Mouse (Mus musculus): ENCODE data around the gene Sod1. TPM values are rescaled to one million over a fixed set of nuclear protein-coding genes. Genes with fewer than 3 reads are reported as not detected.
"Not testable (repeated sequence)": the region's sequence is repeated elsewhere in the genome, so short reads cannot be mapped to it uniquely, and the experiment has no call there.

The Sod1 gene
- polyA plus RNA-seq, 1 experiment, result 913 TPM

DNA sequence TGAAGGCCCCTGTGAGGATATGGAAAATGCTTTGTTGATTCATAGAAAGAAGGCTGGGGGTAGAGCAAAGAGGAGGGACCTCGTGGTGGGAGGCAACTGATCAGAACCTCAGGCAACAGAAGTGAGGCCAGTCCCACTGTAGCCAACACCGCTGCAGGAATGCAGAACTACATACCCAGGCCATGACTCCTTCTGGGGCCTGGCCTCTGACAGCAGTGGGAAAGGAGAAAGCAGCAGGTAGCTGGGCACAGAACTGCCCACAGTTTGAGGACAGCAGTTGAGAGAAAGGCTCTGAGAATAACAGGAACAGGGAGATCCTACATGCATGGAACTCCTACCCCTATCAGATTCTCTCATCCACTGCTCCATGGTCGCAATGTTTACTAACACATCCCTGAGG is 11.6 kb upstream of the Sod1 start:
- H3K4me3 ChIP-seq (replicated peaks), result no peak overlapping the region
- H3K4me1 ChIP-seq, result peaks cover 59% of the 10 kb centered on the region
- TF ChIP-seq GATA1 (IDR thresholded peaks at IDR 0.05; ENCODE audit: borderline replicate concordance, low read length), result no peak
- no peak for TF ChIP-seq FLI1 (IDR thresholded peaks at IDR 0.05; ENCODE audit: low read length)
- H3K9me3 ChIP-seq, result no peaks in the 10 kb centered on the region
- no peaks in the 10 kb centered on the region for H3K27me3 ChIP-seq (replicated peaks)
- H3K36me3 ChIP-seq (replicated peaks; ENCODE audit: low read length), result no peaks in the 10 kb centered on the region

DNA sequence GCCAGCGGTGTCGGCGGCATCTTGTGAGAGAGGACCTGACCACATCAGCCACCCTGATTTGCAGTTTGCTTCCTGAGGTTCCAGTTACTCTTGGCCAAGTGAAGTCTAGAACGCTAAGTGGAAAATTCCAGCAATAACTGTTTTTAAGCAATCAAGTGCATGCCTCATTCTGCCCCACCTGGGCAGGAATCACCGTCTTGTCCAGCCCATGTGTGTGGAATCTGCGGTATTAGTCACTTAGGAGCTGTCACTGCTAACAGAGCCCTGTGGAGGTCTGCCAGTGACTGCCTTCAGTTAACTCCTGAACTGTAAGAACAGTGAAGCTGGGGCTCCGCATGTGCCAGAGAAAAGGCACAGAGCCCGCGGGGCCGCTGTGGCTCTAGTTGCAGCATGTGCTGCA is 9.8 kb upstream of the Sod1 start:
- no peaks in the 10 kb centered on the region for H3K36me3 ChIP-seq (replicated peaks; ENCODE audit: low read length)
- H3K4me1 ChIP-seq, result peaks cover 56% of the 10 kb centered on the region
- TF ChIP-seq GATA1 (IDR thresholded peaks at IDR 0.05; ENCODE audit: borderline replicate concordance, low read length) (no peak), FLI1 (IDR thresholded peaks at IDR 0.05; ENCODE audit: low read length) (no peak)
- H3K4me3 ChIP-seq (replicated peaks), result no peak overlapping the region
- H3K9me3 ChIP-seq, result no peaks in the 10 kb centered on the region
- H3K27me3 ChIP-seq (replicated peaks), result no peaks in the 10 kb centered on the region

DNA sequence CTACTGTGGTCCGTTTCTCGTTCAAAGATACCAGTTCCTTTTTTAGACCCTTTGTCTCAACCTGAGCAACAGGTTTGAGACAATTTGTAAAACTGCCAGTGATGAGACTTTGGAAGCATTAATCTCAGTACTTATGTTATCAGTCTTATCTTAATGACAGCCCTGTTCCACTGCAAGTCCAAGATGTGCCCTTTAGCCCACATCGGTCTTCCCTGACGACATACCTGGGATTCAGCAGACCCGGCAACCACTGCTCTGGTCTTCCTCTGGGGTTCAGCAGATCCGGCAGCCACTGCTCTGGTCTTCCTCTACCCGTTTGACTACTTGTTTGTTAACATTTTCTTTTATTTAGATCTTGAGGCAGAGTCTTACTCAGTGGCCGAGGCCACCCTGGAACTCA is 8.8 kb upstream of the Sod1 start:
- Histone ChIP-seq H3K36me3 (replicated peaks; ENCODE audit: low read length) (no peaks in the 10 kb centered on the region), H3K4me1 (peaks cover 59% of the 10 kb centered on the region), H3K9me3 (no peaks in the 10 kb centered on the region), H3K27me3 (replicated peaks) (no peaks in the 10 kb centered on the region), H3K4me3 (replicated peaks) (no peak overlapping the region)
- TF ChIP-seq FLI1 (IDR thresholded peaks at IDR 0.05; ENCODE audit: low read length), result no peak
- no peak for TF ChIP-seq GATA1 (IDR thresholded peaks at IDR 0.05; ENCODE audit: borderline replicate concordance, low read length)

DNA sequence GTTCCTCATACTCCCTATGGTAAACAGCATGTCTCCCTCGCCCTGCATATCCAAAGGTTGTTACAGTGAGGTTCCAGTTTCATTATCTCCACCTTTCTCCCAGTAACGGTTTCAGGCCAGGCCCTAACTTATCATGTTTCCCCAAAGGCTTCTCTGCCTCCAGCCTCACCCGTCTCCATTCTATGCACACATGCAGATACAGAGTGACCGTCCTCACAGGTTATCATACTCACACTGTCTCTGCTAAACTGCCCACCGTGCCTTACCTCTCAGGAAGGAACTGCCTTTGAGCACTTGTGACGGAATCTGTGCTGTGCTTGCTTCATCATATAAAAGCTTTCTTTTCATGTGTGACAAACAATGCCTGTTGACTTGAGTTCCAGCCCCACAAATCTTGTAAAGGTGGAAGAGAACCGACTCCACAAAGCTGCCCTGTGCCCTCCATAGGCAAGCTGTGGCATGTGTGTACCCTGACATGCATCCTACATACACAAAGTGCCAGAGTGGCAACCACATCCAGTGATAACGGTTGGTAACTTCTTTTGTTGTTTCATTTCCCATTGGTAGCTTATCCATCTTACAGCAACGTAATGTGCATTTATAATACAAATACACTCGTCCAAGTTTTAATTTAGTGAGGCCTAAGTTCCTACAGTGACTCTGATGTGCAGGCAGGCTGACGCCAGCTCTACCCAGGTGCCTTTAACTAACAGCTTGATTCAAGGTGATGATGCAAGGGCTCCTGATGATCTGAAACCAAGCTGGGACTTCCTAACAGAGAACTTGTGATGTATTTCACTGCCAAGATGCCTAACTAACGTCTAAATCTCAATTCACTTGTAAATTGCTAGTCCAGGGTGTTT is 6.8 kb upstream of the Sod1 start:
- Histone ChIP-seq H3K4me3 (replicated peaks) (peak overlapping the region; percentile 65), H3K36me3 (replicated peaks; ENCODE audit: low read length) (no peaks in the 10 kb centered on the region), H3K4me1 (peaks cover 63% of the 10 kb centered on the region), H3K27me3 (replicated peaks) (no peaks in the 10 kb centered on the region), H3K9me3 (no peaks in the 10 kb centered on the region)
- TF ChIP-seq FLI1 (IDR thresholded peaks at IDR 0.05; ENCODE audit: low read length) (no peak), GATA1 (IDR thresholded peaks at IDR 0.05; ENCODE audit: borderline replicate concordance, low read length) (no peak)

DNA sequence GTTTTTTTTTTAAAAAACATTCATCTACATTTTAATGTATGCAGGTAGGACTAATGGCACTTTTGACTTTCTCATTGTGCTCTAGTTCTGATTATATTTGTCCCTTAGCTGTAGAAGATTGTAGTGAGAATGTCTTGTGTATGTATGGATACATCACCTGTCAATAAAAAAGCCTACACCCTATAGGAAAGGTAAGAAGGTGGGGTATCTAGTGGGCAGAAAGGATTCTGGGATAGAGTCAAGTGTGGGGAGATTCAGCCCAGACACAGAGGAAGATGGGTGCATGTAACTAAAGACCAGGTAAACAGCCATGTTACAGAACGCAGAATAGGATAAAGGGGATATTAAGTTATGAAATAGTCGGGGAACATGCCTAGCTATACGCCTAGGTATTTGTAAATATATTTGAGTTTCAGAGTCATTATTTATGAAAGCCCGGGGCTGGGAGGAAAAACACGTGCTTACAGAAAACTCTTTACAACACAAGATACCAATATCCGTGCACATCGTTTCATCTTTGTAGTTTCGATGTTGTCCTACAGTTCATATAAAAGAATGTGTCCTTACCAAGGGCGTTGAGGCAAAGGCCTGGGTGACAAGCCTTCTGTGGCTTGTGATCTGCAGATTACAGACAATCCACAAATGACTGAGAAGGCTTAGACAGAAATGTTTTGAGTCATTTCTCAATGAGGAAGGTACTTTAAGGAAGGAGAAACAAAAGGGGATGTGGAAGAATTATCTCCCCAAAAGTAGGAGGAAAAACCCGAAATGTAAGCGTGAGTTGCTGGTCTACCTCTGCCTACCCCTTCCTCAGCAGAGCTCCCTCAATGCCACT is 5.6 kb upstream of the Sod1 start:
- TF ChIP-seq GATA1 (IDR thresholded peaks at IDR 0.05; ENCODE audit: borderline replicate concordance, low read length) (no peak), FLI1 (IDR thresholded peaks at IDR 0.05; ENCODE audit: low read length) (no peak)
- H3K4me3 ChIP-seq (replicated peaks), result no peak overlapping the region
- peaks cover 63% of the 10 kb centered on the region for H3K4me1 ChIP-seq

DNA sequence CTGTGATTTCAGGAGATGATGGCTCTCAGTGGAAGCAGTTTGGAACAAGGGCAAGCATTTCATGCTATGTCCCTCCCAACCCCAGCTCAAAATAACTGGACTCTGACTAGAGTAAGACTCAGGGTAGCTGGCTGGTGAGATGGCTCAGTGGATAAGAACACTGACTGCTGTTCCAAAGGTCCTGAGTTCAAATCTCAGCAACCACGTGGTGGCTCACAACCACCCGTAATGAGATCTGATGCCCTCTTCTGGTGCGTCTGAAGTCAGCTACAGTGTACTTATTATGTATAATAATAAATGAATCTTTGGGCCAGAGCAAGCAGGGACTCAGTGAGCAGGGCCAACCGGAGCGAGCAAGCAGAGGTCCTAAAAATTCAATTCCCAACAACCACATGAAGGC is 4.7 kb upstream of the Sod1 start:
- H3K4me1 ChIP-seq, result peaks cover 59% of the 10 kb centered on the region
- H3K4me3 ChIP-seq (replicated peaks); H3K27me3 ChIP-seq (replicated peaks); H3K36me3 ChIP-seq (replicated peaks; ENCODE audit: low read length); H3K9me3 ChIP-seq: not testable (repeated sequence)

More for the DNA sequence above, 5.6 kb upstream of the Sod1 start:
- Histone ChIP-seq H3K9me3 (no peaks in the 10 kb centered on the region), H3K27me3 (replicated peaks) (no peaks in the 10 kb centered on the region), H3K36me3 (replicated peaks; ENCODE audit: low read length) (no peaks in the 10 kb centered on the region)

DNA sequence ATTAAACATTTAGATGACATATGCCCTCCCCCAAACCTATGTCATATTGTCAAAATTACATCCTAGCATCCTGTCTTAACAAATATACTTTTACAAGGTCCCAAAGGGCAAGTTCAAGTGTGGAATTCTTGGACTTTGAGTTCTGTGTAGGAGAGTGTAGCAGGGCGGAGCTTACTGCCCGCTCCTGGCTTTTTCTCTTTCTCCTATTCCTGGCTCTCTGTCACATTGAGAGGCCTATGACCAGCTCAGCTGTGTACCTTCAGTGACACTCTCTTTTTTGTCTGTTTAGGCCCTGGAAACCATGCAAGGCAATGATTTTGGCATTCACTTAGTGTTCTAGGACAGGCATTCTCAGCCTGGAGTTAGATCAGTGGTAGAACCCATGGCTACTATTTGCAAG is 4.1 kb upstream of the Sod1 start:
- no peak overlapping the region for H3K4me3 ChIP-seq (replicated peaks)
- H3K27me3 ChIP-seq (replicated peaks), result no peaks in the 10 kb centered on the region
- H3K9me3 ChIP-seq, result no peaks in the 10 kb centered on the region
- peaks cover 58% of the 10 kb centered on the region for H3K4me1 ChIP-seq
- TF ChIP-seq GATA1 (IDR thresholded peaks at IDR 0.05; ENCODE audit: borderline replicate concordance, low read length) (no peak), FLI1 (IDR thresholded peaks at IDR 0.05; ENCODE audit: low read length) (no peak)
- H3K36me3 ChIP-seq (replicated peaks; ENCODE audit: low read length), result no peaks in the 10 kb centered on the region

DNA sequence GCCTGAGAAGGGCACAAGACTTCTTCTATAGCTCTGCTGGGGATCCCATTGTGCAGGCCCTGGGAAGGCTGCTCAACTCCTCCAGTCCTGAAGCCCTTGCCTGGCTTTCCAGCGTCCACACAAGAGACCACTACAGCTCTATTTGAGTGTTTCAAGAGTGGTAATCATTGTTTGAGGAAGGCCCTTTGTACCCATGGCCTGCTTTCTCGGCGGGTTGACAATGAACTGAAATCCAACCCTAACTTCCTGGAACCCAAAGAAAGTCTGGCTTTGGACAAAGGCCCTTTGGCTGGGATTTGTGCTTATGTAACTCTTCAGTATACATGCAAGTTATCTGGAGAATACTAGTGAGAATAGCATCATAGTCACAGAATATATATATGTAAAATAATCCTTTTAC is 3.2 kb upstream of the Sod1 start:
- Histone ChIP-seq H3K27me3 (replicated peaks) (no peaks in the 10 kb centered on the region), H3K4me1 (peaks cover 55% of the 10 kb centered on the region), H3K4me3 (replicated peaks) (no peak overlapping the region), H3K36me3 (replicated peaks; ENCODE audit: low read length) (peaks cover 2% of the 10 kb centered on the region), H3K9me3 (no peaks in the 10 kb centered on the region)
- TF ChIP-seq GATA1 (IDR thresholded peaks at IDR 0.05; ENCODE audit: borderline replicate concordance, low read length) (no peak), FLI1 (IDR thresholded peaks at IDR 0.05; ENCODE audit: low read length) (no peak)

DNA sequence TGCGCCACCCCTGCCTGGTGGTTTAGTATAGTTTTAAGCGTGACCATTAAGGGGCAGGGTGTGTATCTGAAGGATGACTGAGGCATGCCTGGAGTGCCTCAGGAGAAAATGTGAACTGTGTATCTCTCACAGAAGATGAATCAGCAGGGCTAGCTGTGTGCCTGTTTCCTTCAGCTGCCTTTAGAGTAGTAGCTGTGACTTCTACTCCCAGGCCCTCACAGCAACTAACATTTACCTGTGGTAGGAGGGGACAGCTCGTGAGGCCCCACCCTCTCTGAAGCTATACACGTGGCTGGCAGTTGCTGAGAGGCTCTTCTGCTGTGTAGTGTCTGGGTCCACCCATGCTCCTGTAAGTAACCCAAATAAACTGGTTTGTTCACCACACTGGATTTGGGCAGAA is 2.6 kb upstream of the Sod1 start:
- Histone ChIP-seq H3K9me3 (no peaks in the 10 kb centered on the region), H3K36me3 (replicated peaks; ENCODE audit: low read length) (peaks cover 8% of the 10 kb centered on the region), H3K4me3 (replicated peaks) (peak overlapping the region; percentile 56), H3K4me1 (peaks cover 61% of the 10 kb centered on the region), H3K27me3 (replicated peaks) (no peaks in the 10 kb centered on the region)
- TF ChIP-seq GATA1 (IDR thresholded peaks at IDR 0.05; ENCODE audit: borderline replicate concordance, low read length) (no peak), FLI1 (IDR thresholded peaks at IDR 0.05; ENCODE audit: low read length) (no peak)

DNA sequence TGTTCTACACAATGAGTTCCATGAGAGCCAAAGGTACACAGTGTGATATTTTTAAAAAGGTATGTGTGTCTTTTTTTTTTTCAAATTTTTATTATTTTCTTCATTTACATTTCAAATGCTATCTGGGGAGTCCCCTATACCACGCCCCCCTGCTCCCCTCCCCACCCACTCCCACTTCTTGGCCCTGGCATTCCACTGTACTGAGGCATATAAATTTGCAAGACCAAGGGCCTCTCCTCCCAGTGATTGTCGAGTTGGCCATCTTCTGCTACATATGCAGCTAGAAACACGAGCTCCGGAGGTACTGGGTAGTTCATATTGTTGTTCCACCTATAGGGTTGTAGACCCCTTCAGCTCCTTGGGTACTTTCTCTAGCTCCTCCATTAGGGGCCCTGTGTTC is 1.1 kb upstream of the Sod1 start:
- H3K9me3 ChIP-seq; H3K4me3 ChIP-seq (replicated peaks); H3K27me3 ChIP-seq (replicated peaks): not testable (repeated sequence)
- peaks cover 62% of the 10 kb centered on the region for H3K4me1 ChIP-seq
- peaks cover 23% of the 10 kb centered on the region for H3K36me3 ChIP-seq (replicated peaks; ENCODE audit: low read length)

Measured in megakaryocyte, embryonic 14.5 days (primary cell).